Mouse (Mus musculus) forebrain, postnatal 0 days (tissue): ENCODE results near the gene Abca7. TPM values are rescaled to one million over a fixed set of nuclear protein-coding genes. Genes with fewer than 3 reads are reported as not detected.
"Not testable (repeated sequence)": the region's sequence is repeated elsewhere in the genome, so short reads cannot be mapped to it uniquely, and the experiment has no call there.

Experiments used
- ATAC-seq: fragments of 200-750 bp; cut with Nextera tagmentation; 2 replicates; pipeline ENCODE4 v1.8.0; 2017; ENCODE audit warnings: mild to moderate bottlenecking, moderate library complexity
- DNase-seq: peaks from one replicate; pipeline ENCODE4 v3.0.0-alpha.2; 2015
- H3K27ac ChIP-seq: fragments of 300-500 bp; sonication (generic); 2 replicates; pipeline ENCODE4 v1.5.1; 2014; ENCODE audit warnings: low read depth, mild to moderate bottlenecking, antibody characterized with exemption, low read length, moderate library complexity, mixed read lengths
- H3K27me3 ChIP-seq: fragments of 300-500 bp; sonication (generic); 2 replicates; pipeline ENCODE4 v1.6.1; 2014; ENCODE audit warnings: mild to moderate bottlenecking, low read length, mixed read lengths; ENCODE audit not compliant: insufficient read depth
- H3K36me3 ChIP-seq: fragments of 300-500 bp; sonication (generic); 2 replicates; pipeline ENCODE4 v1.6.1; 2014; ENCODE audit warnings: mild to moderate bottlenecking, moderate library complexity; ENCODE audit not compliant: insufficient read depth
- H3K4me1 ChIP-seq: fragments of 300-500 bp; sonication (generic); 2 replicates; pipeline ENCODE4 v1.6.1; 2014; ENCODE audit warnings: antibody characterized with exemption; ENCODE audit not compliant: insufficient read depth
- H3K4me2 ChIP-seq: fragments of 300-500 bp; sonication (generic); 2 replicates; pipeline ENCODE4 v1.6.1; 2014; ENCODE audit warnings: low read depth, mild to moderate bottlenecking, moderate library complexity
- H3K4me3 ChIP-seq: fragments of 300-500 bp; sonication (generic); 2 replicates; pipeline ENCODE4 v1.5.1; 2014; ENCODE audit warnings: low read depth, low read length, mixed read lengths
- H3K9ac ChIP-seq: fragments of 300-500 bp; sonication (generic); 2 replicates; pipeline ENCODE4 v1.6.1; 2014; ENCODE audit warnings: mild to moderate bottlenecking
- H3K9me3 ChIP-seq: fragments of 300-500 bp; sonication (generic); 2 replicates; pipeline ENCODE4 v1.6.1; 2016; ENCODE audit warnings: low read length
- CTCF ChIP-seq: sonication (generic); IDR thresholded peaks from 2 replicates; pipeline ENCODE4 v1.5.1; 2016; ENCODE audit warnings: antibody characterized with exemption, control low read depth, low read depth
- WGBS: fragments of 180-500 bp; shearing (Covaris S2); extraction: QIAGEN DNeasy Blood & Tissue Kit; methylation state at CpG from one replicate; pipeline ENCODE4 v1.1.7; 2014; 5-methylcytosine and 5-hydroxymethylcytosine counted together
- polyA plus RNA-seq: library from polyadenylated mRNA; unstranded; fragments of >200 nt; fragmentation: Nextera tagmentation; extraction: Ambion mirVana; gene quantifications from 2 replicates; pipeline ENCODE4 v1.2.1, GENCODE M21; 2015
- total RNA-seq: library from RNA; depleted of rRNA; stranded (reverse); fragments of >200 nt; gene quantifications from 2 replicates; pipeline ENCODE4 v1.2.3, GENCODE M21; 2014

The Abca7 gene
- total and polyA plus RNA-seq, 2 experiments from 2014 or later: 1.1 to 6.1 TPM

DNA sequence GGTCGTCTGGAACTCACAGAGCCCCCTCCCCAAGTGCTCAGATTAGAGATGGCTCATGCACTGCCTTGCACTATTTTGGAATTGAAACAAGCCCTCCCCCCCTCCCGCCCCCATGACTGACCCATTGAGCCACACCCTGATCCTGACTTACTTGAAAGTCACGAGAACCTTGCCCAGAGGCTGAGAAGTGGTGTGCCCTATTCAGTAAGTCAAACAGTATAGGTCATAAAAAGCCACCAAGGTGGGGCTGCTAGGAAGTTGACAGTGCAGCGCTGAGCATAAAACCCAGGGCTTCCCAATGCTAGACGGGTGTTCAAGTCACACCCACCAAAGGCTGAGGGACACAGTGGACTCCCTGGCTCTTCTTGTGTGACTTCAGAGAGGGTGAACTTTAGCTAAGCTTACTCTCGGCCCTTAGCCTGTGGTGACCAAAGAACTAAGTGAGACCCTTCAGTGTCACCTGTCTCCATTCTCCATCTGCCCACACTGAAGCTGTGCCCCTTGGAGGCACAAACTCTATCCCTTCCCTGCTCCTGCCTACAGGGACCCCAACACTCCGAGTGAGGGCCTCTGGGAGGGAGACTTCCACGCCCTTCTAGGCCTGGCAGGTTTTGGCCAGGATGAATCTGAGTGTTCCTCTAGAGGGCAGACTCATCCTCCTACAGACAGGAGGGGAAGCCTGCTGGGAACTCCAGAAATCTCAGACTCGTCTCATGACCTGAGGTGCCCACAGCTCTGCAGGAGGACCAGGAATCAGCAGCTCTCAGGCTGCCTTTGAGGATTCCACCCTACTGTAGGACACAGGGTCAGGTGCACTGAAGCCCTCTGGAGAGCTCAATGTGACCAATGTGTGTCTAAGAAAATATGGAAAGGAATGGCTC lies 37.5 kb downstream of the Abca7 start:
- Histone ChIP-seq H3K4me3 (no peak overlapping the region), H3K27ac (no peak overlapping the region), H3K4me2 (no peak overlapping the region), H3K9ac (no peak overlapping the region), H3K9me3 (no peaks in the 10 kb centered on the region), H3K4me1 (peaks cover 7% of the 10 kb centered on the region; the same call in 1 of the 2 replicates), H3K27me3 (no peaks in the 10 kb centered on the region), H3K36me3 (peaks cover 36% of the 10 kb centered on the region)
- peak; percentile 34 for DNase-seq
- peak; percentile 53; the same call in 1 of the 2 replicates for TF ChIP-seq CTCF
- peak; percentile 34; the same call in 1 of the 2 replicates for ATAC-seq
- 51% methylated on average over 9 of the region's 9 CpGs for WGBS

DNA sequence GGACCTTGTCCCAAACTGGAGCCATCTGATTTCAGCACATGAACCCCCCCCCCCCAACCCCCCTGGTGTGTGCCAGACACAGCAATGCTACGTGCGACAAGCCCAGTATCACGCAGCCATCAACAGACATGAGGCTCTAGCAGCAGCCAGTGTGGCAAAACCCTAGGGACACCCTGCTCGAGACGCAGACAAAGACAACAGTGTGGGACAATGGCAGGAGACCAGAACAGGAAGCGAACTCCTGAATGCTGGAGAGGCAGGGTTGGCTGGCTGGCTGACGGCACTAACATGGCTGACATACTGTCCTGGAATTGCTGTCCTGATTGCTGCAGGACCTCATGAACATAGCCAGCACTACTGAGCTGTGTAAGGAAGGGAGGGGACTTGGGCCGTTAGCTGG lies 38.9 kb downstream of the Abca7 start:
- no peak for ATAC-seq
- no peak for DNase-seq

DNA sequence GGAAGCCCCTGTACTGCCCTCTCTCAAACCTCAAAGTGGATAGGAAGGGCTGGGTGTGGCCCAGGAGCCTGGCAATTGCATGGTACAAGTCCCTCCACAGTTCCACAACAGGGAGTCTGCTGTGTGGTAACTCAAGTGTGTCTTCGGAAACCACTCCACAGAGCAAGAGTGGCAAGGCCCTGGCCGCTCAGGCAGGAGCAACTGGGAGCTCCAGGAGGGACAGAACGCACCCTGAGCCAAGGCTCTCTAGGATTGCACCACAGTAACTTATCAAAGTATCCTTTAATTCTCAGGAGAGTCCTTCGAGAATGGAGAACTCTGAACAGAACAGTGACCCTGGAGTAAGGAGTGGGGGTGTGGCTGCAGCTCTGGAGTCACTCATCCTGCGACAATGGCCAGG lies 39.4 kb downstream of the Abca7 start:
- WGBS: 92% methylated on average over 5 of the region's 5 CpGs
- H3K4me2 ChIP-seq: no peak overlapping the region
- no peak overlapping the region for H3K9ac ChIP-seq
- H3K9me3 ChIP-seq: no peaks in the 10 kb centered on the region
- no peak overlapping the region for H3K4me3 ChIP-seq
- no peak overlapping the region for H3K27ac ChIP-seq
- ATAC-seq (no peak), DNase-seq (no peak)
- H3K27me3 ChIP-seq: no peaks in the 10 kb centered on the region
- no peak for TF ChIP-seq CTCF
- H3K4me1 ChIP-seq: peaks cover 8% of the 10 kb centered on the region; the same call in 1 of the 2 replicates
- H3K36me3 ChIP-seq: peaks cover 36% of the 10 kb centered on the region

More for the DNA sequence above, 38.9 kb downstream of the Abca7 start:
- Histone ChIP-seq H3K4me2 (no peak overlapping the region), H3K4me1 (peaks cover 8% of the 10 kb centered on the region; the same call in 1 of the 2 replicates), H3K9ac (no peak overlapping the region), H3K27ac (no peak overlapping the region), H3K27me3 (no peaks in the 10 kb centered on the region), H3K36me3 (peaks cover 36% of the 10 kb centered on the region), H3K4me3 (no peak overlapping the region), H3K9me3 (no peaks in the 10 kb centered on the region)
- TF ChIP-seq CTCF: no peak
- 78% methylated on average over 8 of the region's 8 CpGs for WGBS

DNA sequence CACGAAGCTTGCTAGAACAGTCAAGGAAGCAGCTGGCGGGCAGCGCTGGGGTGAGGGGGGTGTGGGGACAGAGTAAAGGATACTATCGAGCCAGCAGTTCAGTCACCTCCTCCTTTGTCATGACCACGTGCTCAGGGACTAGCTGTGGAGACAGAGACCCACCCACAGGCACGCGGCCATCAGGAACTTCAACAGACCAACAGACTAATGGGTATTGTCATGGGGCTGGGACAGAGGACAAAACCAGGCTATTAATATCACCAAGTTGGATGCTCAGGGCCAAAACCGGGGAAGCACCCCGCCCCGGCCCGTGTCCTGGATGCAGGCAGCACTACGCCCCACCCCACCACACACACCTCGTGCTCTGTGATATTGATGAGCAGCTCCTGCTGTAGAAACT lies 40.5 kb downstream of the Abca7 start:
- WGBS: 90% methylated on average over 13 of the region's 13 CpGs
- no peak for DNase-seq

DNA sequence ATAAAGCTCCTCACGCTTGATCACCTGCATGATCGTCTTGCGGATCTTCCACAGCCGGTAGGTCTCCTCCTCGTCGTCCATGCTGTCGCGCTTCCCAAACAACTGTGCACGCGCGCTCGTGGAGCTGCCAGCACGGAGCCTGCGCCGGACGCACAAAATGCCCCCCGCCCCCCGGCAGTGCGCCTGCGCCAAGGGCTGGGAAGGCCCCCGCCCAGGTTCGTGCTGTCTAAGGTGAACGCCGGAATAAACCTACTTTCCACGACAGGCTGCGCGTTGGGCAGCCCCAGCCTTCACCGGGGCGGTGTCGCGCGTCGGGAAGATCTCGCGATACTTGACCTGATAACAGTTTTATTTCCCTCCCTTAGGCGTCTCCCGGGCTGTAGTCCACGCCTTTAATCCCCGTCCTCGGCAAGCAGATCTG lies 43.3 kb downstream of the Abca7 start, which contains the start of gene Polr2e:
Polr2e (minus strand) TSS at position 237 of the 421 bp plus-strand sequence.
- peak; percentile 99 for ATAC-seq
- H3K4me1 ChIP-seq: peaks cover 8% of the 10 kb centered on the region; the same call in 1 of the 2 replicates
- H3K27ac ChIP-seq: peak within 1 kb of the TSS; percentile 73
- H3K4me3 ChIP-seq: peak within 1 kb of the TSS; percentile 70
- peaks cover 35% of the 10 kb centered on the region for H3K36me3 ChIP-seq
- no peak for TF ChIP-seq CTCF
- H3K9ac ChIP-seq: peak within 1 kb of the TSS; percentile 79
- no peaks in the 10 kb centered on the region for H3K9me3 ChIP-seq
- WGBS: 3% methylated on average over 40 of the region's 40 CpGs
- DNase-seq: peak; percentile 99
- H3K4me2 ChIP-seq: peak within 1 kb of the TSS; percentile 79
- no peaks in the 10 kb centered on the region for H3K27me3 ChIP-seq

More for the DNA sequence above, 40.5 kb downstream of the Abca7 start:
- H3K27ac ChIP-seq: no peak overlapping the region
- no peak overlapping the region for H3K4me2 ChIP-seq
- no peaks in the 10 kb centered on the region for H3K27me3 ChIP-seq
- H3K36me3 ChIP-seq: peaks cover 36% of the 10 kb centered on the region
- no peak for TF ChIP-seq CTCF
- H3K4me1 ChIP-seq: peaks cover 8% of the 10 kb centered on the region; the same call in 1 of the 2 replicates
- ATAC-seq: no peak
- H3K9me3 ChIP-seq: no peaks in the 10 kb centered on the region
- no peak overlapping the region for H3K4me3 ChIP-seq
- no peak overlapping the region for H3K9ac ChIP-seq

DNA sequence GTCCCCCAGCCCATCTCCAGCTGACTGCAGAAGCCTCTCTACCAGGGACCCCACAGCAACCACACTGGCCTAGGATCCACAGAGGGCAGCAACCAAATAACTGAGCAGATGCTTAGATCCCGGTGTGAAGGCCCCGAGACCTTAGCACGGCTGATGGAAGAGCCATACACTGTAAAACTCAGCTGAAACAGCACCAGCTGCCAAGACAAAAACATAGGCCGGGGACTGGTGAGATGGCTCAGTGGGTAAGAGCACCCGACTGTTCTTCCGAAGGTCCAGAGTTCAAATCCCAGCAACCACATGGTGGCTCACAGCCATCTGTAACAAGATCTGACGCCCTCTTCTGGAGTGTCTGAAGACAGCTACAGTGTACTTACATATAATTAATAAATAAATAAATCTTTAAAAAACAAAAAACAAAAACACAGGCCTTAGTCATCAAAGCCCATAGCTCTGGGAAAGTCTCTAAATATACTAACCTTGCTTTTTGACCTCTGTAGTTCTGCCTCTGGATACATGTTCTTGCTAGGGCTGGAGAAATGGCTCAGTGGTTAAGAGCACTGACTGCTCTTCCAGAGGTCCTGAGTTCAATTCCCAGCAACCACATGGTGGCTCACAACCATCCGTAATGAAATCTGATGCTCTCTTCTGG lies 45.2 kb downstream of the Abca7 start:
- not testable (repeated sequence) for H3K4me3 ChIP-seq, H3K9me3 ChIP-seq
- WGBS: 88% methylated on average over 8 of the region's 8 CpGs

DNA sequence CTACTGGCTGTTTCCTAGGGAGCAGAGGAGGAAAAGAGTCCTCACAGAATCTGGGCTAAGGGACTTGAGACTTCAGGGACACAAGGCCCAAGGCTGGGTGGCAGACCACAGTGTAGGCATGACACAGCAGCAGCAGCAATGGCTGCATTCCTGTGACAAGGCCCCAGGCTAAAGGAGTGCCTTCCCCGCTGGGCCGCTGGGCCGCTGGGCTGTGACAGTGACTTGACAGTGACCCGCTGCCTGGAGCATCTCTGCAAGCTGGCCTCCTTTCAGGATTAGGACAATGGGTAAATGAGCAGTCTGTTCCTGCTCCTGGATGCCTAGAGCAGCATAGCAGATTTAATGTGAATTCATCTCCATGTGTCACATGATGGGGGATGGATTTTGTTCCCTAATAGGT lies 47.8 kb downstream of the Abca7 start:
- WGBS: 44% methylated on average over 4 of the region's 4 CpGs

More for the DNA sequence above, 45.2 kb downstream of the Abca7 start:
- not testable (repeated sequence) for DNase-seq, H3K27me3 ChIP-seq, ATAC-seq, H3K4me2 ChIP-seq, H3K27ac ChIP-seq, H3K9ac ChIP-seq, H3K4me1 ChIP-seq
- peaks cover 18% of the 10 kb centered on the region for H3K36me3 ChIP-seq

DNA sequence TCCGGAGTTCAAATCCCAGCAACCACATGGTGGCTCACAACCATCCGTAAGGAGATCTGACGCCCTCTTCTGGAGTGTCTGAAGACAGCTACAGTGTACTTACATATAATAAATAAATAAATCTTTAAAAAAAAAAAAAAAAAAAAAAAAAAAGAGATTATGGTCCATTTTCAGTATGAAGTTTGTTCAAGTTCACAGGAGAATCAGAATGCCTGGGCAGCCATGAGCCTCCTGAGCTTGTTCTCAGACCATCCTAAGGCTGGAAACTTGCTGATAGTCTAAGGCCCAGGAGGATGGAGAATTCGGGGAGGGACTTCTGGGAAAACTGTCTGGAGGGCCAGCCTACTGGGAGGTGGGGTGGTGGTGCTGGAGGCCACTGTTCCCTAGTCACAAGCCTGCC lies 49.1 kb downstream of the Abca7 start:
- WGBS: 68% methylated on average over 2 of the region's 4 CpGs
- H3K9ac ChIP-seq, H3K4me1 ChIP-seq, DNase-seq, H3K9me3 ChIP-seq, H3K36me3 ChIP-seq, H3K27me3 ChIP-seq, H3K27ac ChIP-seq, H3K4me2 ChIP-seq, ATAC-seq, H3K4me3 ChIP-seq: not testable (repeated sequence)

More for the DNA sequence above, 47.8 kb downstream of the Abca7 start:
- Histone ChIP-seq H3K4me3 (no peak overlapping the region), H3K4me2 (no peak overlapping the region), H3K4me1 (no peaks in the 10 kb centered on the region), H3K27ac (no peak overlapping the region), H3K9me3 (no peaks in the 10 kb centered on the region), H3K27me3 (no peaks in the 10 kb centered on the region), H3K9ac (no peak overlapping the region), H3K36me3 (no peaks in the 10 kb centered on the region)
- ATAC-seq (no peak), DNase-seq (no peak)
- no peak for TF ChIP-seq CTCF
